Mouse (Mus musculus) forebrain, embryonic 15.5 days (tissue): ENCODE measurements around the gene B630019K06Rik. TPM values are rescaled to one million over a fixed set of nuclear protein-coding genes. Genes with fewer than 3 reads are reported as not detected.
"Not testable (repeated sequence)": the region's sequence is repeated elsewhere in the genome, so short reads cannot be mapped to it uniquely, and the experiment has no call there.

Source experiments
- ATAC-seq: fragments of 200-750 bp; cut with Nextera tagmentation; replicated peaks from 2 replicates; pipeline ENCODE4 v1.8.0; 2017; ENCODE audit warnings: mild to moderate bottlenecking, moderate TSS enrichment, moderate library complexity
- H3K27ac ChIP-seq: fragments of 300-500 bp; sonication (generic); replicated peaks from 2 replicates; pipeline ENCODE4 v1.5.1; 2015; ENCODE audit warnings: mild to moderate bottlenecking, inconsistent platforms
- H3K27me3 ChIP-seq: fragments of 300-500 bp; sonication (generic); 2 replicates; pipeline ENCODE4 v1.6.1; 2015; ENCODE audit warnings: inconsistent platforms
- H3K36me3 ChIP-seq: fragments of 300-500 bp; sonication (generic); 2 replicates; pipeline ENCODE4 v1.6.1; 2015; ENCODE audit warnings: mild to moderate bottlenecking, inconsistent platforms
- H3K4me1 ChIP-seq: fragments of 300-500 bp; sonication (generic); 2 replicates; pipeline ENCODE4 v1.6.1; 2015; ENCODE audit warnings: inconsistent platforms
- H3K4me2 ChIP-seq: fragments of 300-500 bp; sonication (generic); replicated peaks from 2 replicates; pipeline ENCODE4 v1.6.1; 2015; ENCODE audit warnings: mild to moderate bottlenecking, inconsistent platforms
- H3K4me3 ChIP-seq: fragments of 300-500 bp; sonication (generic); 2 replicates; pipeline ENCODE4 v1.5.1; 2015; ENCODE audit warnings: mild to moderate bottlenecking, inconsistent platforms
- H3K9ac ChIP-seq: fragments of 300-500 bp; sonication (generic); replicated peaks from 2 replicates; pipeline ENCODE4 v1.6.1; 2015; ENCODE audit warnings: mild to moderate bottlenecking, inconsistent platforms
- H3K9me3 ChIP-seq: fragments of 300-500 bp; sonication (generic); 2 replicates; pipeline ENCODE4 v1.6.1; 2016; ENCODE audit warnings: inconsistent platforms
- WGBS: fragments of 180-500 bp; shearing (Covaris S2); methylation state at CpG from one replicate; pipeline ENCODE4 v1.1.7; 2015; ENCODE audit warnings: mixed read lengths; 5-methylcytosine and 5-hydroxymethylcytosine counted together
- polyA plus RNA-seq: library from polyadenylated mRNA; unstranded; fragments of >200 nt; fragmentation: Nextera tagmentation; extraction: Ambion mirVana; gene quantifications from 2 replicates; pipeline ENCODE4 v1.2.1, GENCODE M21; 2015

Gene B630019K06Rik
- 12.3 and 14.0 TPM in 2 replicates for polyA plus RNA-seq

DNA sequence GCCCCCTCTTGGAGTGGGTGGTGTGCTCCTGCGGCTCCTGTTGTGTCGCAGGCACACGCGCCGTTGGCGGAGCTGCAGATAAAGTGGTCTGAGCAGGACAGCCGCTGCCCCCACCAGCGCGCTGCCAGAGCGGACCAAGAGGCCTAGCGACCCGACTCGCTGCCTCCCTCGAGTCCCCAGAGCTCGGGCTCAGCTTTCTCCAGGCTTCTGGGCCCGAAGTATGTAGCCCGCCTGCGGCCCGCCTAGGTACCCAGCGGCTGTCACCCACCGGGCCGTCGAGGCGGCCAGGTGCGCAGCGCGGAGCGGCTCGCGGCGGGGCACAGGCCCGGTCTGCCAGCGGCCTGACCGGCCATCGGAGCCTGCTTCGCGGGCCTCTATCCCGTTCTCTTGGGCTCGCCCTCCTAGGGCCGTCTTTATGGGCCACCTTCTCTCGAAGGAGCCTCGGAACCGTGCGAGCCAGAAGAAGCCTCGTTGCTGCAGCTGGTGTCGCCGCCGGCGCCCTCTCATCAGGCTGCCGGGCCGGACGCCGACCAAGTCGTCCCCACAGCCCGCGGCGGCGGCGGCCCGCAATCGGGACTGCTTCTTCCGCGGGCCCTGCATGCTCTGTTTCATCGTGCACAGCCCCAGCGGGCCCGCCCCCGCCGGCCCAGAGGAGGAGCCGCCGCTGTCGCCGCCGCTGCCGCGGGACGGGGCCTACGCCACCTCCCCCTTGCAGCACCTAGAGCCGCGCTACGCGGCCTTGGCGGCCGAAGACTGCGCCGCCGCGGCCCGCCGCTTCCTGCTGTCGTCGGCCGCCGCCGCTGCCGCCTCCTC is at the start of gene B630019K06Rik:
Gene B630019K06Rik, plus strand, starts transcription at position 40 of the 813 bp plus-strand sequence.
- WGBS = 16% methylated on average over 83 of the region's 95 CpGs

GRCm38 (mm10) chrX:8843694-8844093 is 48.5 kb upstream of the B630019K06Rik start, which contains the start of gene Gm6592:
TSS of gene Gm6592 (plus strand) at chrX:8843994.
- WGBS = 88% methylated on average over 1 of the region's 1 CpGs
- Histone ChIP-seq H3K4me1 (no peaks in the 10 kb centered on the region), H3K27me3 (no peaks in the 10 kb centered on the region), H3K4me3 (no peak within 1 kb of the TSS), H3K9ac (no peak within 1 kb of the TSS), H3K27ac (no peak within 1 kb of the TSS), H3K4me2 (no peak within 1 kb of the TSS), H3K9me3 (no peaks in the 10 kb centered on the region), H3K36me3 (no peaks in the 10 kb centered on the region)
- ATAC-seq = no peak

More for the DNA sequence above, at the start of gene B630019K06Rik:
- H3K27me3 ChIP-seq = no peaks in the 10 kb centered on the region
- H3K9ac ChIP-seq = peak within 1 kb of the TSS; percentile 74
- H3K4me1 ChIP-seq = peaks cover 3% of the 10 kb centered on the region; the same call in 1 of the 2 replicates
- H3K9me3 ChIP-seq = no peaks in the 10 kb centered on the region
- peak within 1 kb of the TSS; percentile 63 for H3K4me2 ChIP-seq
- H3K36me3 ChIP-seq = no peaks in the 10 kb centered on the region
- peak within 1 kb of the TSS; percentile 67 for H3K4me3 ChIP-seq
- peak; percentile 92 for ATAC-seq
- H3K27ac ChIP-seq = peak within 1 kb of the TSS; percentile 89

DNA sequence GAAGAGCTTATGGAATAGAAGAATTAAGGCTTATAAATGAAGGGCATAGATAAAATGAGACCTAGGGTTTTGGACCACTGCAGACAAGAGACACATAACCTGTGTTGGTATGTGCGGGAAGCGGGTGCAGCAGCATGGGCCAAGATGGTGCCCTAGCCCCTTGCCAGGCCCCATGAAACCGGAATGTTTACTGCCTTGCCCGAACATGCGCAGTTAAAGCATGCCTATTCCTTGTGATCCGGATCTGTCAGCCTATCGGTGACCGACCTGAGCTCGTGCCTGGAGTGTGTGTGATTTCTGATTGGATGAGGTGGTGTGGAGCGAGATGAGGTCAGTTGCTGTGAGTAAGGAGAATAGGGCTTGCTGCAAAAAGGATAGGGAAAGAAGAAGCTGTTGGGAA is 39.7 kb upstream of the B630019K06Rik start:
- Histone ChIP-seq H3K9ac (no peak overlapping the region), H3K4me3 (no peak overlapping the region), H3K4me2 (no peak overlapping the region), H3K4me1 (no peaks in the 10 kb centered on the region), H3K27ac (no peak overlapping the region), H3K9me3 (no peaks in the 10 kb centered on the region), H3K36me3 (no peaks in the 10 kb centered on the region), H3K27me3 (no peaks in the 10 kb centered on the region)
- 93% methylated on average over 10 of the region's 10 CpGs for WGBS
- ATAC-seq = no peak

DNA sequence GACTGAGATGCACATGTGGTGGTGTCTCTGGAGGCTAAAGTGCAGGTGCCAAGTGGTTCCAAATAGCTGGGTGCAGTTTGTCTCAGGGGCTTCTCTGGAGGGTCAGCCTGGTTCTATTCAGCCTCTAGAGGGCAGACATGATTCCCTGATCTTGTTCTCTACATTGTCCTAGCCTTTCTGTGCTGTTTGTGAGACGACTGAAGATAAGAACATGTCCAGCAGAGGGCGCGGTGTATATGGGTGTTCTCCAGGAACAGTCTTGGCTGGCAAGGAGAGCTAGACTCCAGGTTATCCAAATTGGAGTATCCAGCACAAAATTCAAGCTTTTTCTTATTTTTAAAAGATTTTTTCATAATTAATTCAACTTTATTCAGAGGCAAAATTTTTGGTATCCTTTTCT is 27.9 kb upstream of the B630019K06Rik start:
- not testable (repeated sequence) for H3K9me3 ChIP-seq, H3K36me3 ChIP-seq, H3K9ac ChIP-seq, H3K27ac ChIP-seq, H3K27me3 ChIP-seq, H3K4me2 ChIP-seq, H3K4me3 ChIP-seq, H3K4me1 ChIP-seq
- 8% methylated on average over 3 of the region's 3 CpGs for WGBS
- ATAC-seq = peak; percentile 63; the same call in 1 of the 2 replicates

- not testable (repeated sequence) for H3K4me3 ChIP-seq, H3K27me3 ChIP-seq, H3K9me3 ChIP-seq, H3K4me2 ChIP-seq, ATAC-seq, H3K36me3 ChIP-seq, H3K27ac ChIP-seq, H3K9ac ChIP-seq, H3K4me1 ChIP-seq
- WGBS = 95% methylated on average over 4 of the region's 4 CpGs
These were observed 18.2 kb upstream of the B630019K06Rik start, which contains the start of gene Gm5751 for GRCm38 (mm10) chrX:8873953-8874352. TSS of gene Gm5751 (plus strand) at chrX:8874253.

DNA sequence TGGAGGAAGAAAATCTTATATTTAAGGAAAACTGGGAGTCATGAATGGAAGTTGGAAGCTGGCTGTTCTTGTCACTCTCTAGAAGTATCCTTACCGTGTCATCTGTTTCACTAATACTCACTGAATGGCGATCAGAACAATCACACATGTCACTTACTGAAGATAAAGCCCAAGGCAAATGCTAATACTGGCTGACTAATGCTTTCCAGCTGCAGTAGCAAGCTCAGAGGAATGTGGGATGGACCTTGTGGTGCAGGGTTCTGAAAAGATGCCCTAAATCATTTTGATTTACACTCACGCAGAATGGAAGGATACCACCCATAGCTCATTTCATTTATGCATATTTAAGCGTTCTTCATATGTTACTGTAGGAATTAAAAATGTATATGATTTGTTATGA is 7.8 kb upstream of the B630019K06Rik start:
- H3K36me3 ChIP-seq = no peaks in the 10 kb centered on the region
- no peaks in the 10 kb centered on the region for H3K4me1 ChIP-seq
- no peak for ATAC-seq
- H3K4me3 ChIP-seq = no peak overlapping the region
- WGBS = 72% methylated on average over 4 of the region's 4 CpGs
- no peak overlapping the region for H3K9ac ChIP-seq
- H3K27ac ChIP-seq = no peak overlapping the region
- no peak overlapping the region for H3K4me2 ChIP-seq
- H3K9me3 ChIP-seq = no peaks in the 10 kb centered on the region
- no peaks in the 10 kb centered on the region for H3K27me3 ChIP-seq

GRCm38 (mm10) chrX:8891975-8892342 is 223 bp upstream of the B630019K06Rik start:
- no peaks in the 10 kb centered on the region for H3K9me3 ChIP-seq
- no peaks in the 10 kb centered on the region for H3K27me3 ChIP-seq
- peaks cover 3% of the 10 kb centered on the region; the same call in 1 of the 2 replicates for H3K4me1 ChIP-seq
- peak; percentile 49 for ATAC-seq
- 41% methylated on average over 4 of the region's 9 CpGs for WGBS
- H3K4me3 ChIP-seq = peak overlapping the region; percentile 67
- H3K27ac ChIP-seq = peak overlapping the region; percentile 89
- H3K36me3 ChIP-seq = no peaks in the 10 kb centered on the region
- H3K9ac ChIP-seq = peak overlapping the region; percentile 74; the same call in 1 of the 2 replicates
- H3K4me2 ChIP-seq = peak overlapping the region; percentile 63

GRCm38 (mm10) chrX:8893182-8893651 is 1.0 kb downstream of the B630019K06Rik start:
- H3K9me3 ChIP-seq = no peaks in the 10 kb centered on the region
- peak overlapping the region; percentile 67 for H3K4me3 ChIP-seq
- ATAC-seq = peak; percentile 78
- peak overlapping the region; percentile 63 for H3K4me2 ChIP-seq
- peaks cover 3% of the 10 kb centered on the region; the same call in 1 of the 2 replicates for H3K4me1 ChIP-seq
- WGBS = 20% methylated on average over 26 of the region's 42 CpGs
- no peaks in the 10 kb centered on the region for H3K36me3 ChIP-seq
- H3K27ac ChIP-seq = peak overlapping the region; percentile 89
- peak overlapping the region; percentile 74 for H3K9ac ChIP-seq
- no peaks in the 10 kb centered on the region for H3K27me3 ChIP-seq

DNA sequence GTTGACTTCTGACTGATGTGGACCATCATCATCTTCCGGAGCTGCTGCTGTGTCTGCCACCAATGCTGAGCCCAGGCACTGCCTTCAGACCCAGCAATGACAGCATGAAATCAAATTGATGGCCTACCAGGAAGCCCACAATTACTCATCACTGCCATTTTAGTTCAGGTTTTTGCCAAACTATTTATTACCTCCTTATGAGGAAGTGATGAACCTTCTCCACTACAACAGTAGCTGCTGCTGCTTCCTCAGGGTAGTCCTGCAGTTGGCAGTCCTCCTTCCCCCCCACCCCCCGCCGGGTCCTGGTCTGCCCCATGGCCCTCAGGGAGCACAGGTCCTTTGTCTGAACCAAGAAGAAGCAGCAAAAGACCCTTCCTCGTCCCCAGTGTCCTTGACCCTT is 8.6 kb downstream of the B630019K06Rik start:
- no peak overlapping the region for H3K4me3 ChIP-seq
- H3K27me3 ChIP-seq = no peaks in the 10 kb centered on the region
- WGBS = 73% methylated on average over 4 of the region's 4 CpGs
- no peaks in the 10 kb centered on the region for H3K9me3 ChIP-seq
- no peaks in the 10 kb centered on the region for H3K36me3 ChIP-seq
- no peak overlapping the region for H3K27ac ChIP-seq
- ATAC-seq = no peak
- no peak overlapping the region for H3K4me2 ChIP-seq
- H3K9ac ChIP-seq = no peak overlapping the region
- H3K4me1 ChIP-seq = no peaks in the 10 kb centered on the region

DNA sequence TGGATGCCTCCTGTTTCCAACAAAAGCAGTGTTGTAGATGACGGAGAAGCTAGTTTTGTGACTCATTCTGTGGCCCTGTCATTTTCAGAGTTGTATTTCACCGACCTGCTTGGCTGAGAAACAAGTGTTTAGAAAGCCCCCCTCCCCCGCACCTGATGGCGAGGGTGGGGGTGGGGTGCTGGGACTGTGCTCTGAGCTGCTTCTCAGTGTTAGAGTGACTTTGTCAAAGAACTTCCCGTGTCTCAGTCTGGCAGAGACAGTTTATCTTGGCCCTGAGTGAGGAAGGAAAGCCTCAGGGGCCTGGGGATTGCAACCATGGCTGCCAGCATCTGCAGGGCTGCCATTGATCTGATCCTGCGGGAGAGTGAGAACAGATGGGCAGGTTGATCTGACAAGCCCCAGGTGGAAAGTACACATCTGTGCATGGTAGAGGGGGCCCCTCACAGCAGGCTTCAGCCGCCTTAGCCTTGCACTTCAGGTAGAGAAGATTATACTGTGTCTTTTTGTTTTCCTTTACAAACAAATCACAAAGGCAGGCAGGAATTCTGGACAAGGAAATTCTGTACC is 9.8 kb downstream of the B630019K06Rik start:
- H3K9me3 ChIP-seq = no peaks in the 10 kb centered on the region
- H3K27me3 ChIP-seq = no peaks in the 10 kb centered on the region
- no peaks in the 10 kb centered on the region for H3K36me3 ChIP-seq
- no peak overlapping the region for H3K4me2 ChIP-seq
- H3K4me3 ChIP-seq = no peak overlapping the region
- no peaks in the 10 kb centered on the region for H3K4me1 ChIP-seq
- ATAC-seq = no peak
- H3K27ac ChIP-seq = no peak overlapping the region
- no peak overlapping the region for H3K9ac ChIP-seq
- 19% methylated on average over 7 of the region's 7 CpGs for WGBS

GRCm38 (mm10) chrX:8921080-8921479 is 28.9 kb downstream of the B630019K06Rik start:
- H3K9ac ChIP-seq = no peak overlapping the region
- no peak overlapping the region for H3K27ac ChIP-seq
- no peaks in the 10 kb centered on the region for H3K9me3 ChIP-seq
- no peaks in the 10 kb centered on the region for H3K4me1 ChIP-seq
- no peaks in the 10 kb centered on the region for H3K36me3 ChIP-seq
- H3K4me3 ChIP-seq = no peak overlapping the region
- H3K27me3 ChIP-seq = no peaks in the 10 kb centered on the region
- WGBS = 70% methylated on average over 4 of the region's 4 CpGs
- no peak for ATAC-seq
- no peak overlapping the region for H3K4me2 ChIP-seq
